Mouse (Mus musculus) megakaryocyte, embryonic 14.5 days (primary cell): ENCODE measurements around the gene Dab2ip. TPM values are rescaled to one million over a fixed set of nuclear protein-coding genes. Genes with fewer than 3 reads are reported as not detected.

Experiments used
- H3K27me3 ChIP-seq: replicated peaks from 2 replicates; pipeline ENCODE3; 2012; ENCODE audit warnings: inconsistent platforms
- H3K36me3 ChIP-seq: replicated peaks from 2 replicates; pipeline ENCODE3; 2012; ENCODE audit warnings: low read length, inconsistent platforms, mixed read lengths
- H3K4me1 ChIP-seq: 2 replicates; pipeline ENCODE4 v1.6.1; 2012; ENCODE audit warnings: inconsistent platforms
- H3K4me3 ChIP-seq: replicated peaks from 2 replicates; pipeline ENCODE3; 2012; ENCODE audit warnings: moderate library complexity, mild to moderate bottlenecking, inconsistent platforms
- H3K9me3 ChIP-seq: 2 replicates; pipeline ENCODE4 v1.6.1; 2012; ENCODE audit warnings: inconsistent platforms
- FLI1 ChIP-seq: IDR thresholded peaks from 2 replicates; pipeline ENCODE4 v1.6.1; 2012; ENCODE audit warnings: low read length, inconsistent platforms, mixed read lengths
- GATA1 ChIP-seq: IDR thresholded peaks from 3 replicates; pipeline ENCODE4 v1.6.1; 2012; ENCODE audit warnings: mixed read lengths, low read length, inconsistent platforms, borderline replicate concordance
- polyA plus RNA-seq: library from polyadenylated mRNA; stranded (reverse); fragments of >175 nt; gene quantifications from 2 replicates; pipeline ENCODE4 v1.2.3, GENCODE M21; 2012; ENCODE audit warnings: low replicate concordance; ENCODE audit not compliant: insufficient read depth

Gene Dab2ip
- polyA plus RNA-seq, 1 experiment, result 5.0 TPM

GRCm38 (mm10) chr2:35718003-35718500, 160.0 kb downstream of the Dab2ip start:
- H3K4me3 ChIP-seq, result peak overlapping the region; percentile 15
- peaks cover 49% of the 10 kb centered on the region for H3K36me3 ChIP-seq
- TF ChIP-seq GATA1 (no peak), FLI1 (no peak)
- no peaks in the 10 kb centered on the region for H3K9me3 ChIP-seq
- peaks cover 36% of the 10 kb centered on the region for H3K27me3 ChIP-seq
- peaks cover 68% of the 10 kb centered on the region for H3K4me1 ChIP-seq

GRCm38 (mm10) chr2:35718662-35719061, 160.6 kb downstream of the Dab2ip start:
- Histone ChIP-seq H3K4me1 (peaks cover 68% of the 10 kb centered on the region), H3K9me3 (no peaks in the 10 kb centered on the region), H3K4me3 (no peak overlapping the region), H3K36me3 (peaks cover 49% of the 10 kb centered on the region), H3K27me3 (peaks cover 32% of the 10 kb centered on the region)
- TF ChIP-seq GATA1 (no peak), FLI1 (no peak)

GRCm38 (mm10) chr2:35719230-35720005, 161.4 kb downstream of the Dab2ip start:
- H3K9me3 ChIP-seq, result no peaks in the 10 kb centered on the region
- H3K36me3 ChIP-seq, result peaks cover 49% of the 10 kb centered on the region
- TF ChIP-seq GATA1, result no peak
- no peak for TF ChIP-seq FLI1
- H3K4me1 ChIP-seq, result peaks cover 63% of the 10 kb centered on the region
- no peak overlapping the region for H3K4me3 ChIP-seq
- H3K27me3 ChIP-seq, result peaks cover 27% of the 10 kb centered on the region

- Histone ChIP-seq H3K9me3 (no peaks in the 10 kb centered on the region; the same call in 1 of the 2 replicates), H3K27me3 (peaks cover 27% of the 10 kb centered on the region), H3K4me3 (no peak overlapping the region), H3K36me3 (peaks cover 49% of the 10 kb centered on the region), H3K4me1 (peaks cover 56% of the 10 kb centered on the region)
- no peak for TF ChIP-seq FLI1
- no peak for TF ChIP-seq GATA1
These were observed 162.0 kb downstream of the Dab2ip start for GRCm38 (mm10) chr2:35720104-35720503.

GRCm38 (mm10) chr2:35720550-35720949, 162.5 kb downstream of the Dab2ip start:
- Histone ChIP-seq H3K4me1 (peaks cover 52% of the 10 kb centered on the region), H3K36me3 (peaks cover 49% of the 10 kb centered on the region), H3K27me3 (peaks cover 27% of the 10 kb centered on the region), H3K9me3 (no peaks in the 10 kb centered on the region; the same call in 1 of the 2 replicates), H3K4me3 (no peak overlapping the region)
- no peak for TF ChIP-seq GATA1
- TF ChIP-seq FLI1, result no peak

GRCm38 (mm10) chr2:35720956-35721355, 162.9 kb downstream of the Dab2ip start:
- Histone ChIP-seq H3K27me3 (peaks cover 27% of the 10 kb centered on the region), H3K4me3 (no peak overlapping the region), H3K36me3 (peaks cover 49% of the 10 kb centered on the region), H3K4me1 (peaks cover 48% of the 10 kb centered on the region), H3K9me3 (no peaks in the 10 kb centered on the region; the same call in 1 of the 2 replicates)
- TF ChIP-seq FLI1 (no peak), GATA1 (no peak)

- Histone ChIP-seq H3K4me3 (no peak overlapping the region), H3K27me3 (peaks cover 24% of the 10 kb centered on the region), H3K36me3 (peaks cover 47% of the 10 kb centered on the region), H3K9me3 (no peaks in the 10 kb centered on the region; the same call in 1 of the 2 replicates), H3K4me1 (peaks cover 45% of the 10 kb centered on the region)
- TF ChIP-seq GATA1, result no peak
- no peak for TF ChIP-seq FLI1
These were observed 164.8 kb downstream of the Dab2ip start for GRCm38 (mm10) chr2:35722821-35723220.

GRCm38 (mm10) chr2:35723267-35723666, 165.2 kb downstream of the Dab2ip start:
- Histone ChIP-seq H3K4me1 (peaks cover 45% of the 10 kb centered on the region), H3K36me3 (peaks cover 50% of the 10 kb centered on the region), H3K9me3 (no peaks in the 10 kb centered on the region; the same call in 1 of the 2 replicates), H3K4me3 (no peak overlapping the region), H3K27me3 (peaks cover 24% of the 10 kb centered on the region)
- TF ChIP-seq FLI1 (no peak), GATA1 (no peak)

GRCm38 (mm10) chr2:35723691-35724090, 165.6 kb downstream of the Dab2ip start:
- Histone ChIP-seq H3K9me3 (no peaks in the 10 kb centered on the region; the same call in 1 of the 2 replicates), H3K27me3 (peaks cover 23% of the 10 kb centered on the region), H3K4me3 (no peak overlapping the region), H3K4me1 (peaks cover 45% of the 10 kb centered on the region), H3K36me3 (peaks cover 51% of the 10 kb centered on the region)
- TF ChIP-seq FLI1 (no peak), GATA1 (no peak)

GRCm38 (mm10) chr2:35728633-35729032, 170.6 kb downstream of the Dab2ip start:
- Histone ChIP-seq H3K4me3 (peak overlapping the region; percentile 42), H3K36me3 (peaks cover 24% of the 10 kb centered on the region), H3K4me1 (peaks cover 65% of the 10 kb centered on the region), H3K9me3 (peaks cover 5% of the 10 kb centered on the region; the same call in 1 of the 2 replicates), H3K27me3 (no peaks in the 10 kb centered on the region)
- TF ChIP-seq FLI1 (no peak), GATA1 (no peak)
